Mouse (Mus musculus) ovary, postnatal 36 days (tissue): ENCODE results near the gene Hivep2.

Experiments
- DNase-seq: peaks from one replicate; pipeline ENCODE4 v3.0.0; 2022; ENCODE audit warnings: low spot score, mixed read lengths

Hivep2 gene

DNA sequence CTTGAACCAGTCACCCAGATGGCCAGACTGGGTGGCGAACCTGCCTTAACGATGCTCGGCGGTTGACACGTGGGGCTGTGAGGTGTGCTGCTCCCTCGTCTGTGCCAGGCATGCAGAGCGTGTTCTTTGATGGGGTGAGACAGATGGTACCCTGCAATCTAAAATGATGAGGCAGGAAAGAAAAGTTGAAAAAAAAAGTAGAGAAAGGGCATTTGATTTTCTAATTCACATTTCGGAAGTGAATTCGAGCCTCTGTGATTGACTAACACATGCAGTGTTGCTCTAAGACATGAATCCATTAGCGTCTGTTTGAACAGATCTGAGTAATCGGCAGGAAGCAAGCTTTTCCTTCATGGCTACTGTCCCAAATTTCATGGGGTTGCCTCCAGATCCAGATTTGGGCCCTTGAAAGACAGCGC lies 119.4 kb downstream of the Hivep2 start:
- DNase-seq, result no peak

DNA sequence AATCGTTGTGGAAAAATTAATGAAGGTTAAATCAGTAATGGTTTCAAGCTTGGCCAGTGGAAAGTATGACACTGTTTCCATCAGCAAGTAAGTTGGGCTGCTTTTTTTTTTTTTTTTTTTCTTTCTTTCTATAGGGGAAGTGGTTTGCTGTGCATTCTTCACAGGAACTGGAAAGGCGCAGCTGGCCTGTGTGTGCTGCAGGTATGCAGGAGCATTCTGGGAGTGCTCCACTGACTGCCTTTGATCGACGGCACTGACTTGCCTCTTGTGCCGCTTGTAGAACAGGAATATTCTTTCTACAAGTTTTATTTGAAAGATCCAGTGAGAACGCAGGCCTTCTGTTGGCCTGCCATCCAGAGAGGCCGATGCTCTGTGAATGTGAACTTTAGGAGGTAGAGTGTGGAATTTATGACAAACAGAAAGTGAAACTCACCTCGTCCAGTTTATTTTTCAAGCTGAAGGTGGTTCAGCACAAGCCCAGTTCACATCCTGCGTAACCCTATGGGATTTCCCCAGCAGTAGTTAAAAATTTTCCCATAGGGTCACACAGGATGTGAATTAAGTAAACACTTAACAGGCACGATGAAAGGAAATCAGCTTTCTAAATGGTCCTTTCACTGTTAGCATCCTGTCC lies 120.1 kb downstream of the Hivep2 start:
- no peak for DNase-seq

DNA sequence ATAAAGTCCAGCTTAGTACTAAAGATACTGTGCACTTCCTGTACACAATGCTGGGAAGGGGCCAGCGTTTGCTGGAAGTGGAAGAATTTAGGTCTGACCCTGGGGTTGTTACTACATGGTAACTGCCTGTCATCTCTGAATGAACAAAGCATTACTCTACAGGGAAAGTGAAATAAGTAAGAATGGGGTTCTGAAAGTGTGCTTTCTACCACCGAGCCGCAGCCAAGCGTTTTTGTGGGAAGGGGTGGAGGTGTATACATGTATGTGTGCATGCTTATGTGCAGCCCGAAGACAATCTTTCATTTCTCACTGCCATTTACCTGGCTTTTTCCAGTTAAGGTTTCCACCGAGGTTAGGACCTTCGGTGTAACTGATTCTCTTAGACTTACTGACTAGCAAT lies 121.4 kb downstream of the Hivep2 start:
- DNase-seq, result no peak

DNA sequence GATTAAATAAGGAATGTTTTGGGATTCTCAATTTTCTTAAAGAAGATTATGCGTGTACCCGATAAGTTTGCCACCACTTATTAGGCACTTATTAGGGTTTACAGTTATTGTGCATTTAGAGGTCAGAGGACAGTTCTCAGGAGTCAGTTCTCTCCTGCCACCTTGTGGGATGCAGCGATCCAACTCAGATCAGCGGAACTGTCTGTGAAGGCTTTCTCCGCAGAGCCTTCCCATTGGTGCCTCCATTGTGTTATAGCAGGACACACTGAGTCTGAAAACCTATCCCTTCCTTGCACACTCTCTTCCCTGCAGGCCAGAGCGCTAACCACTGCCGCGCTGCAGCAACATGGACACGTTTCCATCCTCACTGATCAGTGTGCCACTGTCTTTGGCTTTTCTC lies 123.6 kb downstream of the Hivep2 start:
- peak; percentile 14 for DNase-seq

DNA sequence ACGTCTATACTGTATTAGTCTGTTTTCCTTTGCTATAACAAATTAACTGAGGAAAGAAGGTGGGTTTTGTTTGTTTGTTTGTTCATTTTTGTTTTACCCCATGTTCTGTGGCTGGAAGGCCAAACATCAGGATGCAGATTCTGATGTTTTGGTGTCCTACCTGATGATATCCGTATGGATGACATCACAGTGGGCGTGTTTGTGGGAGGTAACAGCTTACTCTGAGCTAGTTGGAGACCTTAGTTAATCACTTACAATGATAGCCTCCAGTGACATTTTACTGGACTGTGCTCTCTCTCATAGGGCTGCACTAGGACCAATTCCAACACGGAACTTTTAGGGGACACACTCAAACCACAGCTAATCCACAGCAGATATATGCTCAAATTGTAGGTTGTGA lies 128.2 kb downstream of the Hivep2 start:
- no peak for DNase-seq

DNA sequence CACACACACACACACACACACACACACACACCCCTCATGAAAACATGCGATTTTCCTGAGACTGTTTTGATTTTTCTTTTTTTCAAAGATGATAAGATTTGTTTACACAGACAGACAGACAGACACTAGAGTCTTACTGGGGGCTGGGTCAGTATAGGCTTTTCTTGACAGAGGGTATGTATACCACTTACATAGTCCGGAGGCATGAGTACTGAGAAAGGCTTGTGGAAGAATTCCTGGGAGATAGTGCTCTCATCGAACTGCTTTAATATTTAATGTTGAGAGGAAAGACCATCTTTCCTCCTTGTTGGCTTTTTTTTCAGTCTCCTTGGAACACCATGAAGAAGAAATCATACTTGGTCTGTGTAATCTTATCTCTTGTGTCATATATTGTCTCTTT lies 130.2 kb downstream of the Hivep2 start:
- DNase-seq, result no peak

DNA sequence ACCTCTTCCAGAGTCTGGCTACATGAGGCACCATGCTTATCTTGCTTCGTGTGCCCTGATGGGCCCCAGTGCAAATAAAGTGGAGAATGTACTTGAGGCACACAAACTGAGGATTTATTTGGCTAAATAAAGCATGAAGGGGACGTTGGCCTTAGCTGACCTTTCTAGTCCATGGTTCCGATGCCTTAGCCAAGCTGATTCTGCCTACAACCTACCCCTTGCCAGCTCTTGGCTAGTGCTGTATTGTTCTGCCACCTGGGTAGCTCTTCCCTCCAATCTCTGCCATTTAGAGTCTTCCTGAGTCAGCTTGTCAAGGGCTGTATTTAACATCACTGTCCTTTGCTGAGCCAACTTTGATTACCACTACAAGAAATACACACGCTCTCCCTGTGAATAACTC lies 133.3 kb downstream of the Hivep2 start:
- no peak for DNase-seq

DNA sequence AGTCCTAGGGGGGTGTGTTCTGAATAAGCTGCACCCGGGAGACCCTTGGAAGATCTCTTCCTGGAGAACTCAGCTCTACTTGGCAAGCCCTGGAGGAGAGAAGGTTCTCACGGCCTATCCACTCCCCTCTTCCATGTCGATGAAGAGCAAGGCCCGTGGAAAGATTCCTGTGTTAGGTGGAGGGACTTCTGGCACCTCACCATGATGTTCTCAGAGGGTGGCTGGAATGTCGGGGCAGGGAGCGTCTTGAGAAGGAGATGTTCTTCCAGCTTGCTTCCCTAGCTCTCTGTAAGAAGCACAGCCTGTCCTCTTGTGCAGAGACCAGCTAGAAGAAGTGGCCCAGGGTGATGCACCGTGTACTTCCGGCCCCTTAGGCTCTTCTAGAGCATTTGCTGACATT lies 134.2 kb downstream of the Hivep2 start:
- no peak for DNase-seq

DNA sequence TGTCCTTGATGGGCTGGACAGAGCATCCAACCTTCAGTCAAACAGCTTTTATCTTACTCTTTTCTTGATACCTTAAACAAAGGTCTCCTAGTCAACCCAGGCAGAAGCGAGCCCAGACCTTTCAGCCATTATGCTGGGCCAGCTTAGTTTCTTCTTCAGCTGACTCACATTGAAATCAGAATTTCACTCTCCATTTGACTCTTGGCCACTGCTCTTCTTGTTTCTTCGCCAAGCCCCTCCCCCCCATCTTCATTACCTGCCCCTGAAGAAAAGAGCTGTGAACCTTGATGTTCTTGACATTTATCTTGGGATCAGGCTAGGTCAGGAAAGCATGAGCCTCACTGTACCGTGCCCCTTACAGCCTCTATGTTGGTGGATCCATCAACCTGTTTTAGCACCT lies 135.0 kb downstream of the Hivep2 start:
- DNase-seq, result no peak

DNA sequence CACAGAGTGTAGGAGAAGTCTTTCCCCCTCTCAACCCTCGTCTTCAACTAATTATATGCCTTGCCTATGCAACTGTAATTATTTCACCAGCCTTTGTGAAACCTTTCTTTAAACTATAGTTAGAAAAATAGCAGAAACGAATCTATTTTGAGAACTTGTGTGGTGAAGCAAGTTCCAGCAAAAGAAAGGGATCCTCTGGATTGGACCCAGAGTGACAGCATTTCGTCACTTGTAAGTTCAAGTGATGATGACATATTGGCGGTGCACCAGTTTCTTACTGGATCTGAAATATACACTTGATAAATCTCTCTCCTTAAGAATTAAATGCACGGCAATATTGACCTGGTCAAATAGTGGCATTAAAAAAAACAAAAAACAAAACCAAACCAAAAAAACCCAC lies 136.1 kb downstream of the Hivep2 start:
- no peak for DNase-seq

DNA sequence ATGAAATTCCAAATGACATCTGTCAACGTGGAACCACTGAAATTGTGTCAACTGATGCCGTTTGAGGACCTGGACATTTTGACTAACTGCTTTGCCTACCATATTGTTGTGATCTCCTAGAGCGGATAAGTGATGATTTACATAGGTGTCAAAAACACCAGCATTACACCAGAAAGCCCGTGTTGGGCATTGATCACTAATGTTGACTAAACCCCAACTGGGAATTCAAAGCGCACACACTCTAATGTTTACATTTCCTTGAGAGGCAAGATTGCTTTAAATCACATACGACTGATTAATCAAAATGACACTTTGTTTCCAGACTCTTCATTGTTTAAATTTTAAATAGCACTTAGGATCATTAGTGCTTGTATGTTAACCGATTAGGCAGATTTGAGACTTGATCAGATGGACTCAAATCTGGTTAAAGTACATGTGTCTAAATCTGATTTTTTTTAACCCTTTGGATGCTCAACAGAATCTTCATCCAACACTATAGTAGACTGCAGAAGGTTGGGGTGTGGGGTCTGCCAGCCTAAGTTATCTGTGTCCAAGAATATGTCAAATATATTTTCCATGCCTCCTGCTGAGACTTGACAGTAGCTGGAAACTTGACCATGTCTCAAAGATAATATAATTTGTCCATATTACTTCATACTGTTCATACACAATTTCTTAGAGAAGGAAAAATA lies 142.3 kb downstream of the Hivep2 start:
- no peak for DNase-seq

DNA sequence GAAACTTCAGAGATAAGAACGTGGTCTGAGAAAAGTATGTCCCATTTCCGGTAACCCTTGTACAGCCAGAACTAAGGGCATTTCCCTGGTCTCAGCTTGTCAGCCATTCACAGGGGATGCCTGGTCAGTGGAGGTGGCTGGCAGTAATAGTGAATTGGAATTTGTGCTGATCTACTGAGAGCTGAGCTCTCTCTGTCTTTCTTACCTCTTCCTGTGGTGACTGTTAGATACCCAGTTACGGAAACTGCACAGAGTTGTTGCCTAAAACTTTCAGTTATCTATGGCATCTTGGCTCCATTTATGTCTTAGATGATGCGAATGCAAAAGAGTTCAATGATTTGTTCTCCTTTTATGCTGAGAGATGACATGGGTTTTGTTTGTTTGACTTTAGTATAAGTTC lies 150.0 kb downstream of the Hivep2 start:
- no peak for DNase-seq

DNA sequence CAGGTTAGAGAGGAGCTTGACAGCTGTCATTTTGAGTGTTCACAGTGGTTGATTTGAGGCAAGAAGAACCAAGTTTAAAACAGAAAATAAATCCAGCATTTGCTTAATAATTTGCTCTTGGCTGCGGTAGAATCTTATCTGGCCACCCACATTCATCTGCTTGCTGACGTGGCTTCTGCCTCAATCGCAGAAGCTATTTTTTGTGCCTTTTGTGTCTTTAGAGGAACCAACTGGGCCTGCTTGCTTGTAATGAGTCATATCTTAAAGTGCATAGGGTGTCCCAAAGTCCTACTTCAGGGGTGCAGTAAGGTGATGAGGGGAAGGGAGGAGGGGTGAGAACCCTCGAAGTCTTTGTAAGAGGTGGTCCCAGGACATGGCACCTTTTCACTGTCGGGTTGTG lies 151.1 kb downstream of the Hivep2 start:
- DNase-seq, result no peak

DNA sequence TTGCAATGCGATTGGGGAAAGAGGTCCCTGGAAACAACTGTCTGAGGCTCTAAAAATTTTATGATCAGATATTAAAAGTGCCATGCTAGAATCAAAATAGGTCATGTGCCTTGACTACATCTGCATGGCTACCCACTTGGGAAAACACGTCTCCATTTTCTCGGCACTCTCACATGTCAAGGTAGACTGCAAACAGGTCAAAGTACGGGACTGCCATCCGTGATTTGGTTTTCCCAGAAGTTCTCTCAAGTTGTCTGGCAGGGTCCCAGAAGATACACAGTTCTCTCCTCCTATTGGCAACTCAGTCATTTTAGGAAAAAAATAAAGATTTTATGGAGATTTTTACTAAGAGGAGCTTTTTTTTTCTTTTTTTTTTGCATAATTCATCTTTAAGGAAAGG lies 153.3 kb downstream of the Hivep2 start:
- no peak for DNase-seq

DNA sequence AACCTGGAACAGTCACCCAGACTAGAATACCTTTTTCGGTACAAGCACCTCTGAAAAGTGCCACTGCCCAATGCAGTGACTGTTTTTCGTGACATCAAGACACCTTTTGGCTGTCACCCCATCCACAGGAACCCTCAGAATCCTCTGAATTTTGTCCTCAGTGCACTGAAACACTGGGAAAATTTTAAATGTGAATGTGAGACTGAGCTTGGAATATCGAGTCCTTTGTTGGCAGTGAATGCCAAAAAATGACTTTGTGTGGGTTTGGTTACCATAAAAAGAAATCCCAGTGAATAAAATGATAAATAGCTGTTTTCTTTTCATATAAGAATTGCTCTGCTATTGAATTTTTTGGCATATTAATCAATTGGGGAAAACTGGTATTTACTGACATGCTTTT lies 154.6 kb downstream of the Hivep2 start:
- no peak for DNase-seq

DNA sequence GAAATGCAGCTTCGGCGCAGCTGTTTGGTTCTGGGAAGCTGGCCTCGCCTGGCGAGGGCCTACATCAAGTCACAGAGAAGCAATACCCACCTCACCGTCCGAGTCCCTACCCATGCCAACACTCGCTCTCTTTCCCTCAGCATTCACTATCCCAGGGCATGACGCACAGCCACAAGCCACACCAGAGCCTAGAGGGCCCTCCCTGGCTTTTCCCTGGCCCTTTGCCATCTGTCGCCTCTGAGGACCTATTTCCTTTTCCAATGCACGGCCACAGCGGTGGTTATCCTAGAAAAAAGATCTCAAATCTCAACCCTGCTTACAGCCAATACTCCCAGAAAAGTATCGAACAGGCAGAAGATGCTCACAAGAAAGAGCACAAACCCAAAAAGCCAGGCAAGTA lies 162.0 kb downstream of the Hivep2 start:
- DNase-seq, result no peak

DNA sequence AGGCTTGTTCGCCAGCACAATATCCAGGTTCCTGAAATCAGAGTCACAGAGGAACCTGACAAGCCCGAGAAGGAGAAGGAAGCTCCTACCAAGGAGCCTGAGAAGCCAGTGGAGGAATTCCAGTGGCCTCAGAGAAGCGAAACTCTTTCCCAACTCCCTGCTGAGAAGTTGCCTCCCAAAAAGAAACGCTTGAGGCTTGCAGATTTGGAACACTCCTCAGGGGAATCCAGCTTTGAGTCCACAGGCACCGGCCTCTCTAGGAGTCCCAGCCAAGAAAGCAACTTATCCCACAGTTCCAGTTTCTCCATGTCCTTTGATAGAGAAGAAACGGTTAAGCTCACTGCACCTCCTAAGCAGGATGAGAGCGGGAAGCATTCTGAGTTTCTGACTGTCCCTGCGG lies 164.4 kb downstream of the Hivep2 start:
- DNase-seq, result no peak

DNA sequence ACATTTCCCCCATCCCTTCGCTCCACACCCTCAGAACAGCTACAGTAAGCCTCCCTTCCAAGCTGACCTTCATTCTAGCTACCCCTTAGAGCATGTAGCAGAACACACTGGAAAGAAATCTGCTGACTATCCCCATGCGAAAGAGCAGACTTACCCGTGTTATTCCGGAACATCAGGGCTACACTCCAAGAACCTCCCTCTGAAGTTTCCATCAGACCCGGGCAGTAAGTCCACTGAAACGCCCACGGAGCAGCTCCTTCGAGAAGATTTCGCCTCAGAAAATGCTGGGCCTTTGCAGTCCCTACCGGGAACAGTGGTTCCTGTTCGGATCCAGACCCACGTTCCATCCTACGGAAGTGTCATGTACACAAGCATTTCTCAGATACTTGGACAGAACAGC lies 165.4 kb downstream of the Hivep2 start:
- no peak for DNase-seq

DNA sequence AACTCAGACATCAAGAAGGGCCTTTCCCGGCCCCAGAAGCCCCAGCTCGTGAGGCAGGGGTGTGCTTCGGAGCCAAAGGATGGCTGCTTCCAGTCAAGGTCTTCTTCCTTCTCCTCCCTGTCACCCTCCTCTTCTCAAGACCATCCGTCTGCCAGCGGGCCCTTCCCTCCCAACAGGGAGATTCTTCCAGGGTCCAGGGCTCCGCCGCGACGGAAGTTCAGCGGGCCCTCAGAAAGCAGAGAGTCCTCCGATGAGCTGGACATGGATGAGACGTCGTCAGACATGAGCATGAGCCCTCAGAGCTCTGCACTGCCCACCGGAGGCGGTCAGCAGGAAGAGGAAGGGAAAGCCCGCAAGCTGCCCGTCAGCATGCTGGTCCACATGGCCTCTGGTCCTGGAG lies 166.2 kb downstream of the Hivep2 start:
- DNase-seq, result no peak

DNA sequence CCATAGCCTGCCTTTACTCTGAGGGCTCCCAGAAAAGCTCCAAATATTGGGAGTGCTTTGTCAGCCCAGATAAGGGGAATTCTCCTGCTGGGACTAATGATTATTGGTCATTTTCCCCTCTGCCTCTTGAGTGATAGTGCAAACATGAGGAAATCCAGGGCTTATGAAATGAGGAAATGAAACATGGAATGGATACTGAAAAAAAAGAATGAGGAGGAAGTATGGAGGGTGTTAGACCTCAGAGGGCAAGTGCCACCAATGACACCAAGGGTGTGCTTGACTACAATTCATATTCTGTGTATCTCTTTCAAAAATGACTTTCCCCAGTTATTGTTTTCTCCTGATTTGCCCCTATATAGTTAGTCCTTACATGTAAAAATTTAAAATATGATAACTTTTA lies 167.1 kb downstream of the Hivep2 start:
- DNase-seq, result no peak

DNA sequence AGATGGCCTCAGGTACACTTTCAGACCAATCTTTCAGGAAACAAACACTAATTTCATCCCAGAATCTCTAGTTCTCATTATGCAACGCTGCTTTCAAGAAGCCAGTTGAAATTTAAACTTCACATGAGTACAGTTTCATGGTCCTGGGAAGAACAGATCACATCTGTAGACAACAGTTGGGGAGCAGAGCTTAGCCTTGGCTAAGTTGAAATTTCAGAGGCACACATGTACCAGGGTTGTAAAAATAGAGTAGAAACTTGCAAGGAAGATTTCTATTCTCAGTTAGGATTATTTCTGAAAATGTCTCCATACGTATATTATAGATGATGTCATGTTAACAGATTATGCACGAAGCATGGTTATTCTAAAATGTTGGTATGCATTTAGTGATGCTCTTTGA lies 172.8 kb downstream of the Hivep2 start:
- no peak for DNase-seq

DNA sequence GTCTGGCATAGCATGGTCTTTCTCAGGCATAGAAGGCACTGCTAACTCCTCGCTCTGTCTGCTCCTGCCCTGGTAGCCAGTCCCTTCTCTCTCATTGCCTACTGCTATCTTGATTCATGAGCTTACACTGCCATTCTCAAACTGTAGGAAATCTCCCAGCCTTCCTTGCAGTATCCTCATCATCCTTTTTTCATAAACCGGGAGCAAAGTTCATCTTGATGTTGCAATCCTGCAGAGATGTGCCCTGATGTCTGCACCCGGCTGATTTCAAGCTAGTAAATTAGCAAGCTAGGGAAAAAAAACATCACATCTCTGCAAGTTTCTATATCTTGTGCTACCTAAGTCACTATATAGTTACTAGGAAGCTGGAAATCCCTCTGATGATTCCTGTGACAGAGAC lies 179.0 kb downstream of the Hivep2 start:
- DNase-seq, result no peak

DNA sequence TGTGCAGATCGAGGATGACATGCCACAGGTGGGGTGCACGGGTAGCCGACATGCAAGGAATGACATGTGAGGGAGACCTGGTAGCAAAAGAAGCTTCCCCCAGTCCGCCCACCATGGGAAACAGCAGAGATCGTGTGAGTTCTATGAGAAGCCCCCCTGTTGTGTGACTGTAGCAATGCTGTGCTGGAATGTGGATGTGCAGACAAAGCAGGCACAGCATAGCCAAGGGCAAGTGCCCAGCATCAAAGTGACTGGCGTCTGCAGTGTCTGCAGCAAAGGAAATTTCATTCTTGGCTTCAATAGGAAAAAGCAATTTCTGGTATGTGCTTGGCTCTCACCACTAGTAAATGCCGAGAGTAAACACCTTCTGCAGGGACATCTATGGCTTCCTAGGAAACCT lies 199.0 kb downstream of the Hivep2 start:
- no peak for DNase-seq

DNA sequence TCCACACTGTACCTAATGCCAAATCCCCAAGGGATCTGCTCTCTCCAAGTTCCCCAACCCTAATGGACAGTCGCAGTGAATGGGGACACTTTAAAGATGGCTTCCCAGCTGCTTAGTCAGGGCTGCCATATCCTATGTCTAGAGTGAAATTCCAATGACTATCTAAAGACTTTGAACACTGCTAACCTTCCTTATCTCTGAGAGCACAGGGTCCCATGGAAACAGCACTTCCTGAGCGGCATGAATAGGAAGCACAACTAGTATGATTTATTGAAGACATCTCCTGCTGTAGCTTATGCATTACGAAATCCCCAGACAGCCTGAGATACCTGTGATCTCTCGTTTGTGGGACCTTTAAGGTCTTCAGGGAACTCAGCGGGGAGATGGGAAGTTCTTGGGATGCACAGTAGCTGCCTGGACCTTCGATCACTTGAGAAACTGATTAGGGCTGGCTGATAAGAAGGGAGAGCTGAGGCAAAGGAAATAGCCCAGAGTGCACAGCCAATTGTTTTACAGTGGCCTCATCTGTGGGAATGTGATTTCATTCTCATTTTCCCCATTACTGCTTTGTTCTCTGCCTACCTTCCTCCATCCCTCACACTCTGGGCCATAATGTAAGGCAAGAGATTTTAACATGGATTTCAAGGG lies 202.4 kb downstream of the Hivep2 start:
- no peak for DNase-seq
